Mouse (Mus musculus) E14TG2a.4 (cell line): ENCODE measurements around the gene Sycn.
"Not testable (repeated sequence)": the region's sequence is repeated elsewhere in the genome, so short reads cannot be mapped to it uniquely, and the experiment has no call there.

Experiments used
- CTCF ChIP-seq: conservative IDR thresholded peaks from 2 replicates; pipeline ENCODE4 v1.5.1; 2014; ENCODE audit warnings: low read length
- POU5F1 ChIP-seq: IDR thresholded peaks from 2 replicates; pipeline ENCODE4 v1.6.1; 2014; ENCODE audit warnings: low read length, borderline replicate concordance

GRCm38 (mm10) chr7:28510405-28510974 lies 30.2 kb upstream of the Sycn start, which contains the start of gene Ifnl2:
- TF ChIP-seq CTCF, POU5F1: not testable (repeated sequence)
